Mouse (Mus musculus) hindbrain, embryonic 14.5 days (tissue): ENCODE data around the gene Fam92b. TPM values are rescaled to one million over a fixed set of nuclear protein-coding genes. Genes with fewer than 3 reads are reported as not detected.

ENCODE experiments used
- ATAC-seq: fragments of 200-750 bp; cut with Nextera tagmentation; 2 replicates; pipeline ENCODE4 v1.8.0; 2017; ENCODE audit warnings: moderate number of reproducible peaks, mild to moderate bottlenecking, moderate TSS enrichment, moderate library complexity; ENCODE audit not compliant: low FRiP score
- DNase-seq: peaks from one replicate; pipeline ENCODE4 v3.0.0-alpha.2; 2015; ENCODE audit warnings: low spot score
- H3K27ac ChIP-seq: fragments of 300-500 bp; sonication (generic); 2 replicates; pipeline ENCODE4 v1.5.1; 2014; ENCODE audit warnings: mild to moderate bottlenecking, moderate library complexity
- H3K27me3 ChIP-seq: fragments of 300-500 bp; sonication (generic); 2 replicates; pipeline ENCODE4 v1.6.1; 2014; ENCODE audit warnings: mild to moderate bottlenecking, low read length, mixed read lengths; ENCODE audit not compliant: control insufficient read depth, insufficient read depth
- H3K36me3 ChIP-seq: fragments of 300-500 bp; sonication (generic); replicated peaks from 2 replicates; pipeline ENCODE4 v1.6.1; 2014; ENCODE audit not compliant: control insufficient read depth, insufficient read depth
- H3K4me1 ChIP-seq: fragments of 300-500 bp; sonication (generic); replicated peaks from 2 replicates; pipeline ENCODE4 v1.6.1; 2014; ENCODE audit warnings: antibody characterized with exemption, low read length, mixed read lengths; ENCODE audit not compliant: control insufficient read depth, insufficient read depth
- H3K4me2 ChIP-seq: fragments of 300-500 bp; sonication (generic); replicated peaks from 2 replicates; pipeline ENCODE4 v1.6.1; 2014; ENCODE audit warnings: mild to moderate bottlenecking, moderate library complexity
- H3K4me3 ChIP-seq: fragments of 300-500 bp; sonication (generic); replicated peaks from 2 replicates; pipeline ENCODE4 v1.5.1; 2014; ENCODE audit warnings: mild to moderate bottlenecking, low read length
- H3K9ac ChIP-seq: fragments of 300-500 bp; sonication (generic); 2 replicates; pipeline ENCODE4 v1.6.1; 2014
- H3K9me3 ChIP-seq: fragments of 300-500 bp; sonication (generic); 2 replicates; pipeline ENCODE4 v1.6.1; 2016; ENCODE audit warnings: low read length; ENCODE audit not compliant: control insufficient read depth
- WGBS: fragments of 180-500 bp; shearing (Covaris S2); extraction: QIAGEN DNeasy Blood & Tissue Kit; methylation state at CpG from one replicate; pipeline ENCODE4 v1.1.7; 2014; 5-methylcytosine and 5-hydroxymethylcytosine counted together
- polyA plus RNA-seq: library from polyadenylated mRNA; unstranded; fragments of >200 nt; fragmentation: Nextera tagmentation; extraction: Ambion mirVana; gene quantifications from 2 replicates; pipeline ENCODE4 v1.2.1, GENCODE M21; 2014

Fam92b gene
- polyA plus RNA-seq, 1 experiment from 2014 or later: 3.3 TPM

DNA sequence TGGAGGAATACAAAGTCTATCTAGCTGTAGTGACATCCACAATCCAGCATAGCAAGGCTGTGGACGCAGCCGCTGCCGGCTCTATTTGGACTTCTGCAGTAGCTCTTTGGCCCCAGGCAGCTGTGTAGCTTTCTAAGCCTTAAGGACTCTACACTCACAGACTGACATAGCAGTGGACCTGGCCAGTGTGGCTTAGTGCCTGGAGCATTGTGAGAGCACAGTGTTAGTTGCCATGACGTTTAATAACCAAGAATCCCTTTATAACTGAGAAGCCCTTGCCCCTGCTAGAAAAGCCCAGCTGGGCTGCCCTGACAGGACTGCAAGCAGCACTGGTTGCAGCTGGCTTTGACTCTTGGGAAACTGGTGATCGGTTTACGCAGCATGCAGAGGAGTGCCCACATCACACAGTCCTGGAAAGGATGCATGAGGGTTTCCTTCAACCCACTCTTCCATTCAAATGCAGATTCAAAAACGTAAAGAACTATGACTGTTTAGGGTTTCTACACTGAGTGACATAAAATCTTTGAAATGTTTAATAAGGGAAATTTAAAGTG, 52.4 kb downstream of the Fam92b start:
- Histone ChIP-seq H3K9me3 (no peaks in the 10 kb centered on the region), H3K27ac (peak overlapping the region; percentile 32; the same call in 1 of the 2 replicates), H3K4me3 (no peak overlapping the region), H3K27me3 (no peaks in the 10 kb centered on the region), H3K9ac (0 out of 2 replicates have a peak overlapping the region, but pooled peaks have one; percentile 20), H3K4me2 (no peak overlapping the region), H3K36me3 (no peaks in the 10 kb centered on the region), H3K4me1 (peaks cover 14% of the 10 kb centered on the region; the same call in 1 of the 2 replicates)
- DNase-seq (peak; percentile 52), ATAC-seq (peak; percentile 68)
- 38% methylated on average over 7 of the region's 7 CpGs for WGBS

DNA sequence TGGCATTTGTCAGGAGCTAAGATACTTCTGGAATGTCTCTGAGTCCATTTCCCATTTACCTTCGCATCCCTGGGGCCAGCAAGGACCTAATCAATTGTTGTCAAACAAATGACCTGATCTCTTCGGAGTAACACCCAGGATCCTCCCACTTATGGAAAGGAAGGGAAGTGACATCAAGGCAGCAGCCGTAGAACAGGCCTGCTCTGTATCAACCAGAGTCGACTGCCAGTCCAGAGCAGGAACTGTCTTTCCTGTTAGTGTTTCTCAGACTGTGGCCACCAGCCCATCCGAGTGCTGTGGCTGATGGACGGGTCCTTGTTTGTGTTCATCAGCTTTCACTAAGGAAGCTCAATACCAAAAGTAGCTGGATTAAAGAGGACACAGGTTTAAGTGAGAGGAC, 53.0 kb downstream of the Fam92b start:
- Histone ChIP-seq H3K9ac (no peak overlapping the region), H3K27me3 (no peaks in the 10 kb centered on the region), H3K9me3 (no peaks in the 10 kb centered on the region), H3K4me2 (no peak overlapping the region), H3K27ac (peak overlapping the region; percentile 32; the same call in 1 of the 2 replicates), H3K36me3 (no peaks in the 10 kb centered on the region), H3K4me1 (peaks cover 14% of the 10 kb centered on the region; the same call in 1 of the 2 replicates), H3K4me3 (no peak overlapping the region)
- no peak for ATAC-seq
- 61% methylated on average over 6 of the region's 6 CpGs for WGBS
- DNase-seq: no peak

DNA sequence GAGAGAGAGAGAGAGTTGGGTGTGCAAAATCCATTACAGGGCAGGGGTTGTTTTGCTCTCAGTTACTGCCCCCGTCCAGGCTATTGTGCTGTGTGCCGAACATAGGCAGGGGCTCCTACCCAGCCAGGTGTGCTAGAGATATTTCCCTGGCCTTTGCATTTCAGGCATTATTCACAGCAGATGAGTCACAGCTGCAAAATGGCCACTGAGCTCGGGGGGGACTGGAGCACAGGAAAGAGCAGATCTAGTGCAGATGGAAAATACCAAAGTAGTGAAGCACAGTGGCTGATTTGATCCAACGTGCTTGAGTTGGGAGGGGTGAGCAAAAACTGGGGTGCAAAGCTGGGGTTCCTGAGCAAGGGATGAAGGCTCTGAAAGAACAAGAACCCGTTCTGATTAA, 56.3 kb downstream of the Fam92b start:
- Histone ChIP-seq H3K9ac (no peak overlapping the region), H3K36me3 (no peaks in the 10 kb centered on the region), H3K9me3 (no peaks in the 10 kb centered on the region), H3K4me1 (peaks cover 3% of the 10 kb centered on the region; the same call in 1 of the 2 replicates), H3K4me3 (no peak overlapping the region), H3K27me3 (peaks cover 2% of the 10 kb centered on the region), H3K27ac (no peak overlapping the region), H3K4me2 (no peak overlapping the region)
- ATAC-seq (no peak), DNase-seq (no peak)
- 73% methylated on average over 5 of the region's 5 CpGs for WGBS

DNA sequence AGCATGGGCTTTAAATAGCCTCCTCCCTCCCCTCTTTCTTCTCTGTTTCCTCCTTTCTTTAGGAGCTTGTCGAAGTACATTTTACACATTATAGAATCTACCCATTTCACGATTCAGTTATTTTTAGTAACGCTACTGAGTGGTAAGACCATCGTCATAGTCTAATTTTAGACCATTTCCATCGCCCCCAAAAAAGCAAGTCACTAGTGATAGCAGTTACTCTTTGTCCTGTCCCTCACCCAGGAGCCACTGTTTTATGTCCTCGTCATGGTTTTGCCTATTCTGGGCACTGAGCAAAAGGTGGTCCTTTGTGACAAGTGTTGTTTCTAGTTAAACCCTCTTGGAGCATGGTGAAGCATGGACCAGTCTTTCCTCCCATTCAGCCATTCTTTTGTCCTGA, 57.3 kb downstream of the Fam92b start:
- no peaks in the 10 kb centered on the region for H3K9me3 ChIP-seq
- WGBS: 80% methylated on average over 6 of the region's 6 CpGs
- no peak overlapping the region for H3K4me2 ChIP-seq
- DNase-seq: no peak
- ATAC-seq: no peak
- no peak overlapping the region for H3K4me3 ChIP-seq
- H3K27ac ChIP-seq: no peak overlapping the region
- H3K27me3 ChIP-seq: peaks cover 10% of the 10 kb centered on the region
- H3K9ac ChIP-seq: no peak overlapping the region
- H3K36me3 ChIP-seq: no peaks in the 10 kb centered on the region
- H3K4me1 ChIP-seq: peaks cover 4% of the 10 kb centered on the region; the same call in 1 of the 2 replicates

DNA sequence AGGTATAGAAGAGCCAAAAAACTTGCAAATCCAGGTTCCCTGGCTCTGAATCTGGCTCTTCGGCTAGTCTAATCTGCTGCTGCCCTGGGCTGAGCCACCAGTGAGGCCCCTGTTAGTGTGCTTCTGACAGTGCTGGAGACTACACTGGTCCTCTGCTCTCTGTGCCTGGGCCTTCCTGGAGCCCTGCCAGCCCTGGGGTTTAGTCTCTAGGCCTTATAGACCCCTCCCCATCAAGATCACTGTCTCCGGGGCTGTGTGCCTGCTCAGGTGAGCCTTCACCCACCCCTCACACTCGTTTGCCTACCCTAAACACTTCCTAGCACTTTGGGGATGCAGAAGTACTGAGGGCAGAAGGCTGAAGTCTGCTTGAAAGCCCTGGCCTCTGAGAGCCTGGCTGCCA, 57.8 kb downstream of the Fam92b start:
- Histone ChIP-seq H3K4me2 (no peak overlapping the region), H3K4me3 (no peak overlapping the region), H3K36me3 (no peaks in the 10 kb centered on the region), H3K27me3 (peaks cover 10% of the 10 kb centered on the region), H3K27ac (no peak overlapping the region), H3K9ac (no peak overlapping the region), H3K4me1 (peaks cover 6% of the 10 kb centered on the region; the same call in 1 of the 2 replicates), H3K9me3 (no peaks in the 10 kb centered on the region)
- 80% methylated on average over 3 of the region's 3 CpGs for WGBS
- DNase-seq: no peak
- no peak for ATAC-seq

DNA sequence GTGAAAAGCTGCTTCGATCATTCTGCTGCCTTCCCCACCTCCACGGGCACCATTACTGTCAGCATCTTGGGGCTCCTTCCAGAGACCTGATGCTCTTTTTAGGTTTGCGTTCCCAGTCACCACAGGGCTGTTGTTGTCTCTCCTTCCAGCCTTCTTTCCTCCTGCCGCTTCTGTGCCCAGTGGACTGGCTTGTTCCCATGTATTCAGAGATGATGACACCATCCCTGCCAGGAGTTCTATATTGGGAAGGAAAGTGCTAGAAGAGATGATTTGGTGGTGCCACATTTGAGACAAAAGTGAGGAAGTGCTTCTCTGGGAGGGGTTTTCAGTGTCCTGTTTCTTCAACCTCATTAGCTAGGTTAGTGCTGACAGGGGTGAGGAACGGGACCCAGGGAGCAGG, 58.4 kb downstream of the Fam92b start:
- H3K9me3 ChIP-seq: no peaks in the 10 kb centered on the region
- 0 out of 2 replicates have a peak, but pooled peaks cover 5% of the 10 kb centered on the region for H3K4me1 ChIP-seq
- H3K36me3 ChIP-seq: no peaks in the 10 kb centered on the region
- ATAC-seq (no peak), DNase-seq (no peak)
- H3K27ac ChIP-seq: no peak overlapping the region
- H3K9ac ChIP-seq: no peak overlapping the region
- no peak overlapping the region for H3K4me3 ChIP-seq
- no peak overlapping the region for H3K4me2 ChIP-seq
- H3K27me3 ChIP-seq: peaks cover 10% of the 10 kb centered on the region
- WGBS: 87% methylated on average over 5 of the region's 5 CpGs

DNA sequence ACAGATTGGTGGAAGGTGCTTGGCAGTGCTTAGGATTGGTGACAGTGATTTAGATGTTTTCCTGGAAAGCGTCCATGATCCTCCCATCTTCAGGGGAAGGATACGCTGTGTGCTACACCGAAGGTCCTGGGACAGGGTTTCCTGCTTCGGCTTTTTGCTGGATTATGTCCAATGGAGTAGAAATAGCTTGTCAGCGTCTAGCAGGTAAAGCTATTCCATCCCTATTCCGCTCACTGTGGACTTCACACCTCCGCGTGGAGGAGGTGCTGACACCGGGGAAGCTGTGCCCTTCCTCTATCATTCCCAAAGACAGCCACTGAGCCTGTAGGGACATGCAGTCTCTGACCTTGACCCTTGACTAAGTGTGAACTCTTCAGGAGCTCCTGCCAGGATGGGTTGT, 59.1 kb downstream of the Fam92b start:
- ATAC-seq (no peak), DNase-seq (no peak)
- 87% methylated on average over 9 of the region's 9 CpGs for WGBS
- Histone ChIP-seq H3K36me3 (no peaks in the 10 kb centered on the region), H3K9ac (no peak overlapping the region), H3K4me1 (peaks cover 8% of the 10 kb centered on the region), H3K9me3 (no peaks in the 10 kb centered on the region), H3K27ac (no peak overlapping the region), H3K4me3 (no peak overlapping the region), H3K4me2 (no peak overlapping the region), H3K27me3 (peaks cover 10% of the 10 kb centered on the region)

DNA sequence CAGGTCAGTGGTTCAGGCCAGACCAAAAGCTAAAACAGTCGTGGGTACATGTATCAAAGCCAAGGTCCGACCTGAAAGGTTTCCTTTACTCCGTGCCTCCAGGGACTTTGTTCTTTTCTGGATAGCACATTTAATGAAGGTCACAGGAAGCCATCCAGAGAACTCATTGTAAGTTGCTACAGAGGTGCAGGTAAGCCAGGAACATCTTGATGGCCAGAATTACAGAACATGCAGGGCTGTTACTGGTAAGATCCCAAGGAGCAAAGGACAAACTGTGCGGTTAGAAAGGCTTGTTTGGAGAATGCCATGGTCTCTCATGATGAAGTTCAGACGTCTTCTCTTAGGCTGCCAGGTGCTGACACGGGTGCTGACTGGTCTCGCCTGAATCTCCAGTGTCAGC, 60.7 kb downstream of the Fam92b start:
- WGBS: 78% methylated on average over 7 of the region's 7 CpGs
- ATAC-seq: no peak
- DNase-seq: no peak

More for the DNA sequence above, 60.7 kb downstream of the Fam92b start:
- Histone ChIP-seq H3K9ac (no peak overlapping the region), H3K4me2 (no peak overlapping the region), H3K4me3 (no peak overlapping the region), H3K9me3 (no peaks in the 10 kb centered on the region), H3K36me3 (no peaks in the 10 kb centered on the region), H3K27me3 (peaks cover 10% of the 10 kb centered on the region), H3K27ac (no peak overlapping the region), H3K4me1 (peaks cover 13% of the 10 kb centered on the region)
